Mouse (Mus musculus): ENCODE data around the gene Krt77.

DNA sequence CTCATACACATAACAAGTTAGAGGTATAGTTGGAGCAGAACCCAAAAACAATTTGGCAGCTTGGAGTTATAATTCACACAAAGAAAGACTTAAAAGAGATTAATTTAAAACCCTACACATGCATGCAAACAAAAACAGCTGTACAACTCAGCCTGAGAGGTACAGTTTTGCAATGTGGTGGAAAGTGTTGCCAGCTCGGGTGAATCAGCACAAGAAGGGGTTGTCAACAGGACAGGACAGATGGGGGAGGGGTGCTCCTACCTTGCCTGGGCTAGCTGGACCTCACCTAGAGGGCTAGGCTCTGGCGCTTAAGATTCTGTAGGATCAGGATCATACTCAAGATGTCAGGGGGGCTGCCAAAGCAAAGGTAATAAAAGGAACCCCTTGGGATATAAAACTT is 8.5 kb upstream of the Krt77 start:
- TF ChIP-seq CTCF (IDR thresholded peaks at IDR 0.05) (no peak), EP300 (IDR thresholded peaks at IDR 0.05) (no peak)

Measured in lung, postnatal 0 days (tissue).